Comparison of ENCODE assay signal across 31 mouse cellular contexts in genomic region chr6:95711671-95712070, GRCm38 (mm10). TPM values are rescaled to one million over a fixed set of nuclear protein-coding genes. Genes with fewer than 3 reads are reported as not detected.
DNase-seq lines count a peak whose midpoint lies in the region; ATAC-seq and TF ChIP-seq lines count a peak whose summit lies in the region.
"Had no signal": no experiment of that assay in that cellular context is flagged by ENCODE, and none has a peak within 500 bp of the region (broad histone marks: within the 10 kb centered on the region; RNA-seq: fewer than 3 reads in every experiment).

No protein-coding gene starts in this region.

- WGBS in kidney, adult 2 months, result 35% methylated on average over 3 of the region's 3 CpGs
- WGBS in kidney, embryonic 16.5 days, result 37% methylated on average over 3 of the region's 3 CpGs
- 81% methylated on average over 3 of the region's 3 CpGs for WGBS in hindbrain, postnatal 0 days

- POLR2A ChIA-PET in Patski (lab: Charles Lee), result interaction anchor here (1.5 kb wide), 1 partner anchor 73 kb away, joined by 3 read pairs; no protein-coding TSS in a partner anchor

- DNase-seq in Patski (ENCODE audit: low read depth, low spot score), result peak; percentile 56
- DNase-seq in kidney, adult 2 months, result peak; percentile 92
- DNase-seq in kidney, postnatal 36 days, result peak; percentile 74 to 89
- DNase-seq in hindbrain, postnatal 0 days (ENCODE audit: low spot score), result no peak
- DNase-seq in spleen, adult 12 weeks (ENCODE audit: low spot score), result no peak
- DNase-seq in right cerebral cortex, postnatal 10 days (ENCODE audit: low spot score in 2 of 2), result no peak
- DNase-seq: adrenal gland, postnatal 14 days; cerebellum, adult 11 months; cerebellum, adult 9-10 months; cerebellum, postnatal 36 days; gastrocnemius, postnatal 36 days; heart, adult 2 months; heart, postnatal 10 days; liver, postnatal 0 days; lung, postnatal 4 days; right cerebral cortex, postnatal 14 days; spleen, adult 18-20 months; thymus, adult 18-20 months; thymus, postnatal 25 days had no signal

- in situ Hi-C loops in Patski (cut with MboI; ENCODE audit: low pct_unique_long_range_greater_than_20kb), result no loop called here

- H3K4me1 ChIP-seq in kidney, adult 2 months (ENCODE audit: control insufficient read depth, insufficient read depth, low read length), result peaks cover 66% of the 10 kb centered on the region
- peaks cover 75% of the 10 kb centered on the region for H3K4me1 ChIP-seq in kidney, embryonic 16.5 days (ENCODE audit: insufficient read depth, low read length)
- H3K4me1 ChIP-seq in hindbrain, postnatal 0 days (ENCODE audit: insufficient read depth, low read length), result no peaks in the 10 kb centered on the region
- H3K4me1 ChIP-seq: neural tube, embryonic 12.5 days had no signal

- no peaks in the 10 kb centered on the region for H3K27me3 ChIP-seq in Patski
- no peaks in the 10 kb centered on the region for H3K27me3 ChIP-seq in kidney, adult 2 months (replicated peaks; ENCODE audit: control insufficient read depth, insufficient read depth, low read length)
- no peaks in the 10 kb centered on the region for H3K27me3 ChIP-seq in kidney, embryonic 16.5 days (ENCODE audit: insufficient read depth, low read length)
- H3K27me3 ChIP-seq in hindbrain, postnatal 0 days (ENCODE audit: insufficient read depth, low read length), result no peaks in the 10 kb centered on the region
- H3K27me3 ChIP-seq: forebrain, embryonic 13.5 days; heart, embryonic 13.5 days; hindbrain, embryonic 15.5 days; intestine, embryonic 15.5 days; limb, embryonic 12.5 days; liver, embryonic 12.5 days; megakaryocyte, embryonic 14.5 days; midbrain, embryonic 12.5 days; neural tube, embryonic 12.5 days had no signal

- no peak for TF ChIP-seq CTCF in Patski (IDR thresholded peaks at IDR 0.05)
- TF ChIP-seq CTCF in kidney, adult 2 months (conservative IDR thresholded peaks at IDR 0.05; ENCODE audit: insufficient read depth, insufficient read length, low read depth, low read length), result no peak
- TF ChIP-seq CTCF in hindbrain, postnatal 0 days (IDR thresholded peaks at IDR 0.05; ENCODE audit: low read depth), result no peak

- H3K4me2 ChIP-seq in kidney, embryonic 16.5 days (replicated peaks; ENCODE audit: low read depth, low read length), result no peak overlapping the region
- H3K4me2 ChIP-seq in hindbrain, postnatal 0 days (ENCODE audit: low read depth, low read length), result no peak overlapping the region
- H3K4me2 ChIP-seq: forebrain, embryonic 13.5 days; heart, embryonic 13.5 days; hindbrain, embryonic 15.5 days; intestine, embryonic 15.5 days; limb, embryonic 12.5 days; liver, embryonic 12.5 days; midbrain, embryonic 12.5 days; neural tube, embryonic 12.5 days had no signal

- ATAC-seq in Patski, result peak; percentile 74
- peak; percentile 87 for ATAC-seq in kidney, embryonic 16.5 days (ENCODE audit: low FRiP score, low TSS enrichment)
- no peak for ATAC-seq in hindbrain, postnatal 0 days
- ATAC-seq: forebrain, embryonic 13.5 days; intestine, embryonic 15.5 days; liver, embryonic 12.5 days; liver, postnatal 0 days had no signal

- H3K36me3 ChIP-seq in kidney, adult 2 months (ENCODE audit: control insufficient read depth, insufficient read depth, low read length), result no peaks in the 10 kb centered on the region
- H3K36me3 ChIP-seq in kidney, embryonic 16.5 days (ENCODE audit: insufficient read depth, low read length), result no peaks in the 10 kb centered on the region
- no peaks in the 10 kb centered on the region for H3K36me3 ChIP-seq in hindbrain, postnatal 0 days (ENCODE audit: insufficient read depth, low read length)
- H3K36me3 ChIP-seq: hindbrain, embryonic 10.5 days; hindbrain, embryonic 15.5 days; intestine, embryonic 15.5 days; limb, embryonic 12.5 days; liver, embryonic 12.5 days; midbrain, embryonic 12.5 days; neural tube, embryonic 12.5 days had no signal

- peak overlapping the region; percentile 71 for H3K27ac ChIP-seq in kidney, adult 2 months (ENCODE audit: insufficient read depth, low read depth, low read length)
- H3K27ac ChIP-seq in kidney, embryonic 16.5 days (ENCODE audit: low read length), result peak overlapping the region; percentile 27; the same call in 1 of the 2 replicates
- H3K27ac ChIP-seq in hindbrain, postnatal 0 days, result no peak overlapping the region
- H3K27ac ChIP-seq: forebrain, embryonic 13.5 days; heart, adult 2 months; heart, embryonic 13.5 days; hindbrain, embryonic 10.5 days; hindbrain, embryonic 15.5 days; intestine, embryonic 15.5 days; limb, embryonic 12.5 days; liver, embryonic 12.5 days; midbrain, embryonic 12.5 days; neural tube, embryonic 12.5 days had no signal

- CTCF ChIA-PET in Patski (lab: Charles Lee), result interaction anchor here (1.1 kb wide), 1 partner anchor 61 kb away, joined by 3 read pairs; no protein-coding TSS in a partner anchor

- no peaks in the 10 kb centered on the region for H3K9me3 ChIP-seq in kidney, embryonic 16.5 days (ENCODE audit: low read length)
- no peaks in the 10 kb centered on the region for H3K9me3 ChIP-seq in hindbrain, postnatal 0 days (ENCODE audit: low read length)
- H3K9me3 ChIP-seq: forebrain, embryonic 13.5 days; heart, embryonic 13.5 days; hindbrain, embryonic 10.5 days; hindbrain, embryonic 15.5 days; intestine, embryonic 15.5 days; limb, embryonic 12.5 days; liver, embryonic 12.5 days; megakaryocyte, embryonic 14.5 days; midbrain, embryonic 12.5 days; neural tube, embryonic 12.5 days had no signal

- H3K4me3 ChIP-seq in kidney, adult 2 months (ENCODE audit: insufficient read depth, low read depth, low read length), result no peak overlapping the region
- H3K4me3 ChIP-seq in kidney, embryonic 16.5 days (ENCODE audit: low read length), result no peak overlapping the region
- no peak overlapping the region for H3K4me3 ChIP-seq in hindbrain, postnatal 0 days (ENCODE audit: low read length)
- H3K4me3 ChIP-seq: forebrain, embryonic 13.5 days; heart, adult 2 months; heart, embryonic 13.5 days; hindbrain, embryonic 10.5 days; hindbrain, embryonic 15.5 days; intestine, embryonic 15.5 days; limb, embryonic 12.5 days; liver, embryonic 12.5 days; megakaryocyte, embryonic 14.5 days; midbrain, embryonic 12.5 days; myocyte; neural tube, embryonic 12.5 days had no signal

- H3K9ac ChIP-seq in kidney, embryonic 16.5 days (replicated peaks; ENCODE audit: low read length), result no peak overlapping the region
- no peak overlapping the region for H3K9ac ChIP-seq in hindbrain, postnatal 0 days (replicated peaks; ENCODE audit: low read length)
- H3K9ac ChIP-seq: forebrain, embryonic 13.5 days; heart, embryonic 13.5 days; hindbrain, embryonic 15.5 days; intestine, embryonic 15.5 days; limb, embryonic 12.5 days; liver, embryonic 12.5 days; liver, postnatal 0 days; midbrain, embryonic 12.5 days; neural tube, embryonic 12.5 days had no signal

- TF ChIP-seq POLR2A in kidney, adult 2 months (IDR thresholded peaks at IDR 0.05; ENCODE audit: low read depth, low read length), result no peak

RNA-seq across cellular contexts. Expression of gene Suclg2, which starts 6.9 kb away (rescaled TPM):
- polyA plus RNA-seq in Patski (2021), result 176 TPM
- 88.8 and 126 TPM in 2 replicates for polyA plus RNA-seq in kidney, adult 2 months (2012; rRNA removed)
- polyA plus RNA-seq in kidney, embryonic 16.5 days (2015; fragmentation: Nextera tagmentation; extraction: Ambion mirVana), result 121 and 128 TPM in 2 replicates
- 13.7 and 13.9 TPM in 2 replicates for total RNA-seq in hindbrain, postnatal 0 days (2014; rRNA removed)
- polyA plus RNA-seq in hindbrain, postnatal 0 days (2015; fragmentation: Nextera tagmentation; extraction: Ambion mirVana), result 22.6 and 24.6 TPM in 2 replicates

Comparison
In these comparisons a context has a peak if more than half of its experiments do, and no peak if none do; other contexts are left out.
1. DNase-seq: peak in Patski (single experiment), kidney, adult 2 months (single experiment) and kidney, postnatal 36 days (2 of 2); none in hindbrain, postnatal 0 days (single experiment), spleen, adult 12 weeks (single experiment) and right cerebral cortex, postnatal 10 days (0 of 2).